Mouse (Mus musculus) hindbrain, embryonic 16.5 days (tissue): Measurements from ENCODE around the gene Pfdn6. TPM values are rescaled to one million over a fixed set of nuclear protein-coding genes. Genes with fewer than 3 reads are reported as not detected.
"Not testable (repeated sequence)": the region's sequence is repeated elsewhere in the genome, so short reads cannot be mapped to it uniquely, and the experiment has no call there.

ENCODE experiments used
- ATAC-seq: fragments of 200-750 bp; cut with Nextera tagmentation; 2 replicates; pipeline ENCODE4 v1.8.0; 2017; ENCODE audit warnings: moderate TSS enrichment, moderate library complexity
- H3K27ac ChIP-seq: fragments of 300-500 bp; sonication (generic); 2 replicates; pipeline ENCODE4 v1.5.1; 2014; ENCODE audit warnings: low read depth, mild to moderate bottlenecking, control low read depth, low read length, moderate library complexity
- H3K27me3 ChIP-seq: fragments of 300-500 bp; sonication (generic); replicated peaks from 2 replicates; pipeline ENCODE4 v1.6.1; 2014; ENCODE audit warnings: low read length; ENCODE audit not compliant: control insufficient read depth, insufficient read depth
- H3K36me3 ChIP-seq: fragments of 300-500 bp; sonication (generic); 2 replicates; pipeline ENCODE4 v1.6.1; 2014; ENCODE audit warnings: mild to moderate bottlenecking, low read length, moderate library complexity, mixed read lengths; ENCODE audit not compliant: control insufficient read depth, insufficient read depth
- H3K4me1 ChIP-seq: fragments of 300-500 bp; sonication (generic); 2 replicates; pipeline ENCODE4 v1.6.1; 2014; ENCODE audit warnings: low read depth, low read length; ENCODE audit not compliant: control insufficient read depth, insufficient read depth
- H3K4me2 ChIP-seq: fragments of 300-500 bp; sonication (generic); 2 replicates; pipeline ENCODE4 v1.6.1; 2014; ENCODE audit warnings: mild to moderate bottlenecking, low read length, control low read depth, moderate library complexity
- H3K4me3 ChIP-seq: fragments of 300-500 bp; sonication (generic); 2 replicates; pipeline ENCODE4 v1.5.1; 2014; ENCODE audit warnings: mild to moderate bottlenecking, low read length, control low read depth, moderate library complexity
- H3K9ac ChIP-seq: fragments of 300-500 bp; sonication (generic); 2 replicates; pipeline ENCODE4 v1.6.1; 2014; ENCODE audit warnings: low read depth, mild to moderate bottlenecking, control low read depth, low read length, moderate library complexity
- H3K9me3 ChIP-seq: fragments of 300-500 bp; sonication (generic); 2 replicates; pipeline ENCODE4 v1.6.1; 2014; ENCODE audit warnings: mild to moderate bottlenecking, low read length, moderate library complexity; ENCODE audit not compliant: control insufficient read depth
- WGBS: fragments of 180-500 bp; shearing (Covaris S2); extraction: QIAGEN DNeasy Blood & Tissue Kit; methylation state at CpG from one replicate; pipeline ENCODE4 v1.1.7; 2014; 5-methylcytosine and 5-hydroxymethylcytosine counted together
- polyA plus RNA-seq: library from polyadenylated mRNA; unstranded; fragments of >200 nt; fragmentation: Nextera tagmentation; extraction: Ambion mirVana; gene quantifications from 2 replicates; pipeline ENCODE4 v1.2.1, GENCODE M21; 2015

The Pfdn6 gene
- polyA plus RNA-seq, 1 experiment from 2014 or later = 189 TPM

DNA sequence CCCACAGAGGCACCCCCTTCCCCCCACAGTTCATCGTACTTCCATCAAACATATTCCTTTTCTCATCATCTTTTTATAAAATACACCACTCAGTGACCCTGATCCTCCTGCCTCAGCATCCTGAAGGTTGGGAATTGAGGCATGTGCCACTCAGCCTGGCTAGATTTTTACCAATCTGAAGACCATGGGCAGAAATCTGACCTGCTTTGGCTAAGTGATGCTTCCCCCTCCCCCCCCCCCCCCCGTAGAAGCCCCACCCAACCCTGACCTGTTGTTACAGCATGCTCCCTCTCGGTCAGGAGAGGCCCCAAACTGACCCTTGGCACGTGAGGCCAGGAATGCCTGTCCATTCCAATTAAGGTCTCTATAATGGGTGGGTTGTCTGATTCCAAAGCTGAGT is 35.3 kb downstream of the Pfdn6 start, which contains the start of gene Platr17:
Gene Platr17 (plus strand): TSS at position 301 of the 400 bp plus-strand sequence.
- H3K4me1 ChIP-seq, H3K9ac ChIP-seq, H3K27ac ChIP-seq, H3K36me3 ChIP-seq, H3K9me3 ChIP-seq, ATAC-seq, H3K4me2 ChIP-seq, H3K4me3 ChIP-seq, H3K27me3 ChIP-seq: not testable (repeated sequence)
- WGBS = 34% methylated on average over 3 of the region's 4 CpGs

- not testable (repeated sequence) for ATAC-seq, H3K27me3 ChIP-seq, H3K9me3 ChIP-seq, H3K27ac ChIP-seq, H3K4me3 ChIP-seq, H3K4me1 ChIP-seq, H3K36me3 ChIP-seq, H3K4me2 ChIP-seq, H3K9ac ChIP-seq
- WGBS = 76% methylated on average over 6 of the region's 6 CpGs
Observed at GRCm38 (mm10) chr17:33903911-33904651, 36.1 kb downstream of the Pfdn6 start.

- 85% methylated on average over 7 of the region's 7 CpGs for WGBS
- no peak overlapping the region for H3K4me2 ChIP-seq
- H3K9me3 ChIP-seq = no peaks in the 10 kb centered on the region
- no peak overlapping the region for H3K27ac ChIP-seq
- no peak overlapping the region for H3K4me3 ChIP-seq
- no peaks in the 10 kb centered on the region for H3K27me3 ChIP-seq
- no peaks in the 10 kb centered on the region for H3K4me1 ChIP-seq
- ATAC-seq = no peak
- H3K36me3 ChIP-seq = no peaks in the 10 kb centered on the region
- H3K9ac ChIP-seq = no peak overlapping the region
Observed at GRCm38 (mm10) chr17:33902491-33902890, 37.7 kb downstream of the Pfdn6 start.

DNA sequence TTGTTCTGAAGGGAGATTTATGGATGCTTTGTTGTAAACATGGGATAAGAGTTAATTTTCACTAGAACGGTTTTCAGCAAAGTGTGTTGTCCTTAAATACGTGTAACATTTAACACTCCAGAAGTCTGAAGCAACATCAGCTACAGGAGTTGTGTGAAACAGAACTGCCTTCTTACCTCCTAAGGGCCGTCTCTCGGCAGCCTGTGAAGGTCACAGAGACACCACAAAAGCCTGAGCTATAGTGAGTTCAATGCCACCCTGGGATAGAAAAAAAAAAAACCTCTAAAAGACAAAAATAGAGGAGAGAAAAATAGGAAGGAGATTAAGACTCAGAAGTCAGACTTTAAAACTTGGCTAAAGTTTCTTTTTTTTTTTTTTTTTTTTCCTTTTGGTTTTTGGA is 38.1 kb downstream of the Pfdn6 start:
- ATAC-seq = no peak
- H3K9ac ChIP-seq = no peak overlapping the region
- WGBS = 70% methylated on average over 4 of the region's 4 CpGs
- H3K27ac ChIP-seq = no peak overlapping the region
- H3K4me3 ChIP-seq = no peak overlapping the region
- H3K36me3 ChIP-seq = no peaks in the 10 kb centered on the region
- no peaks in the 10 kb centered on the region for H3K9me3 ChIP-seq
- H3K4me2 ChIP-seq = no peak overlapping the region
- no peaks in the 10 kb centered on the region for H3K4me1 ChIP-seq
- H3K27me3 ChIP-seq = no peaks in the 10 kb centered on the region

- H3K9ac ChIP-seq = no peak overlapping the region
- no peak for ATAC-seq
- no peaks in the 10 kb centered on the region for H3K36me3 ChIP-seq
- H3K4me3 ChIP-seq = no peak overlapping the region
- H3K27me3 ChIP-seq = no peaks in the 10 kb centered on the region
- H3K9me3 ChIP-seq = no peaks in the 10 kb centered on the region
- H3K27ac ChIP-seq = no peak overlapping the region
- WGBS = 61% methylated on average over 4 of the region's 4 CpGs
- no peaks in the 10 kb centered on the region for H3K4me1 ChIP-seq
- no peak overlapping the region for H3K4me2 ChIP-seq
Observed at GRCm38 (mm10) chr17:33901653-33902052, 38.5 kb downstream of the Pfdn6 start.

GRCm38 (mm10) chr17:33900989-33901314 is 39.2 kb downstream of the Pfdn6 start:
- no peak overlapping the region for H3K4me3 ChIP-seq
- no peaks in the 10 kb centered on the region for H3K27me3 ChIP-seq
- no peaks in the 10 kb centered on the region for H3K4me1 ChIP-seq
- WGBS = 84% methylated on average over 4 of the region's 4 CpGs
- H3K27ac ChIP-seq = no peak overlapping the region
- no peaks in the 10 kb centered on the region for H3K36me3 ChIP-seq
- no peak overlapping the region for H3K4me2 ChIP-seq
- no peak overlapping the region for H3K9ac ChIP-seq
- ATAC-seq = no peak
- H3K9me3 ChIP-seq = no peaks in the 10 kb centered on the region

DNA sequence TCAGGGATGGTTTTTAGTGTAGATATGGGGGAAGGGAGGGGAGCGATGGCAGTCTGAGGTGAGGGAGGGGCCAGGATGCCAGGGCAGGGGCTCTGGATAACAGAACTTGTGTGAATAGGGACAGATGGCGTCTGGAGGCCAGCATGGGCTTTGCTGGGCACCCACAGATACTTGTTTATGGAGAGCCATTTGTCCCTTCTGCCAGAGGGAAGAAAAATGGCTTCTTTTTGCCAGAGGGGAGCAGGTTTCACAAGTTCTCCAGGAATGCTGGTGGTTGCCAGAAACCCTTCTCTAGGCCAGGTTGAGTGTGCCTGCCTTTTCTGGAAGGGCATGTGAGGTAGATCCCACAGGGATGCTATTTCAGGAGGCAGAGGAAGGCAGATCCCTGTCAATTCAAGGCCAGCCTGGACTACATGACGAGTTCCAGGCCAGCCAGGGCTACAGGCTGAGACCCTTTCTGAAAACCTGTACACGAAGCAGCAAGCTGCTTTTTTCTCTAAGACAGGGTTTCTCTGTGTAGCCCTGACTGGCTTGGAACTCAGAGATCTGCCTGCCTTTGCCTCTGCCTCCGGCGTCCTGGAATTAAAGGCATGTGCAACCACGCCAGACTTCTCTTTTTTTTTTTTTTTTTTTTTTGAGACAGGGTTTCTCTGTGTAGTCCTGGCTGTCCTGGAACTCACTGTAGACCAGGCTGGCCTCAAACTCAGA is 39.7 kb downstream of the Pfdn6 start:
- Histone ChIP-seq H3K27ac (no peak overlapping the region), H3K27me3 (no peaks in the 10 kb centered on the region), H3K9me3 (no peaks in the 10 kb centered on the region), H3K4me1 (no peaks in the 10 kb centered on the region), H3K9ac (no peak overlapping the region), H3K4me3 (no peak overlapping the region), H3K4me2 (no peak overlapping the region), H3K36me3 (no peaks in the 10 kb centered on the region)
- WGBS = 76% methylated on average over 7 of the region's 7 CpGs
- no peak for ATAC-seq

DNA sequence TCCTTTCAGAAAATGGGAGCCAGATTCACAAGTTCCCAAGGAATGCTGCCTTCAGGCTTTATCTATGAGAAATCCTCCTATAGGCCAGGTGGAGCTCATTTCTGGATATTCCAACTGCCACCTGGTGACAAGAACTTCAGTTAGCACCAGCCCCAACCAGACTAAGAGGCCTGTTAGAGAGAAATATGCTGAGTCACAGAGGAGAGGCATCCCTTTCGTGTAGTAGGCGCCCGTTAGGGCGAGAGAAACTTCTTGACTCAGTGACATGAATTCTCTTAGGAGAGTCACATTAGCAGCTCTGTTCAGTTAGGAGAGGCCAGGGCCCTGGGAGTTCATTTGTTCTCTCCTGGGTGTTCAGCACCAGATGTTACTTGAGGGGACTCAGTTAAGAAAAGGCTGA is 40.5 kb downstream of the Pfdn6 start:
- WGBS = 80% methylated on average over 4 of the region's 4 CpGs
- Histone ChIP-seq H3K27ac (no peak overlapping the region), H3K4me2 (no peak overlapping the region), H3K36me3 (no peaks in the 10 kb centered on the region), H3K4me1 (no peaks in the 10 kb centered on the region), H3K4me3 (no peak overlapping the region), H3K9me3 (no peaks in the 10 kb centered on the region), H3K9ac (no peak overlapping the region), H3K27me3 (no peaks in the 10 kb centered on the region)
- ATAC-seq = no peak

DNA sequence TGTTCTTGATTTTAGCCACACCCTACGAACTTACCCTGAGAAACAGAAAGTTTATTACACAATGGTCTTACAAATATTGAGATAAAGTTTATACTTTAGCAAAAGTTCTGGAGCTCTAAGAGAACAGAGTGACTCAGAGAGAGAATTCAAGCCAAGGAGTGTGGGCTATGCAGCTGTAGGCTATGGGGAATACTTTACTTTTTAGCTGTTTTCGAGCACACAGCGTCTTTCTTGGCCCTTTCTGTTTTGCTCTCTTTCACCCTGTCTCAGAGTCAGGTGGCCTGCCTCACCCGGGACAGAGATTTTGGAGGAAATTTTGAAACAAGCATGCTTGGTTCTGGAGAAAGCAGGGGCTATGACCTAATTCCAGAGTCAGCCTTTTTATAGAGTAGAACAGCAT is 42.0 kb downstream of the Pfdn6 start:
- H3K9ac ChIP-seq, H3K4me2 ChIP-seq, ATAC-seq, H3K9me3 ChIP-seq, H3K27me3 ChIP-seq, H3K4me3 ChIP-seq, H3K27ac ChIP-seq, H3K4me1 ChIP-seq, H3K36me3 ChIP-seq: not testable (repeated sequence)
- 83% methylated on average over 4 of the region's 4 CpGs for WGBS
